Mouse (Mus musculus) monocyte, adult 2 months (primary cell): ENCODE data around the gene Emc7.
A peak's percentile ranks its signal among the peaks of the same experiment; 100 is the strongest.

ENCODE experiments used
- DNase-seq, 2 experiments: peaks; one replicate each; pipeline ENCODE4 v3.0.0; 2022; ENCODE audit warnings: low spot score in 2 of 2, low read depth in 1 of 2

Emc7 gene

DNA sequence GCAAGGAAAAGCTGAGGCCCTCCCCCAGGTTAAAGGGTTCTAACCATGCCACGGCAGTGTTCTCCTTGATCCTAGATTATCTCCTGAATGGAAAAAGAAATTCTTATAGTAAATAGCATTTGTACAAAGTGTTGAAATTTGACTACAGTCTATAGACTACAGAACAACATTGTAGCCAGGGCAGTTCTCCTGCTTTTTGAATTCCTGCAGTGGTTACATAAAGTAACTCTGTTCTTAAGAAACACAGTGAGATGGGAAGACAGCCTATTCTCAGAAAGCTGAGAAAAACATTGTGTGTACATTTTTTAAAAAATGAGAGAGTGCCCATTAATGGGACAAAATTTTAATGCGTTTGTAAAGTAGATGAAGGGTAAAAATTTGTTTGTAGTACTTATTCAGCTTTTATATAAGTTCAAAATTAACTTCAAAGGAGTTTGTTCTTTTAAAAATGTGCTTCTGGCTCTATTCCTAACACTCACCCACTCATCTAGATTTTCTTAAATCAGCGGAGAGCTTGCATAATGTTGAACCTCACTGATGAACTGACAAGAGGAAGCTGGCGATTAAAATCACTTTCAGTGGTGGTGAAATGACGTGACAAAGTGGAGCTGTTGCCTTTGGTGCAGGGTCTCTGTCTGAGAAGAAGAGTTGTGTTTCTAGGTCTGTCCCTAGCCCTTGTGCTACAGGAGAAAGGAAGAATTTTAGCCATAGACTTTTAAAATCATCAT is 20.4 kb downstream of the Emc7 start:
- no peak for DNase-seq

DNA sequence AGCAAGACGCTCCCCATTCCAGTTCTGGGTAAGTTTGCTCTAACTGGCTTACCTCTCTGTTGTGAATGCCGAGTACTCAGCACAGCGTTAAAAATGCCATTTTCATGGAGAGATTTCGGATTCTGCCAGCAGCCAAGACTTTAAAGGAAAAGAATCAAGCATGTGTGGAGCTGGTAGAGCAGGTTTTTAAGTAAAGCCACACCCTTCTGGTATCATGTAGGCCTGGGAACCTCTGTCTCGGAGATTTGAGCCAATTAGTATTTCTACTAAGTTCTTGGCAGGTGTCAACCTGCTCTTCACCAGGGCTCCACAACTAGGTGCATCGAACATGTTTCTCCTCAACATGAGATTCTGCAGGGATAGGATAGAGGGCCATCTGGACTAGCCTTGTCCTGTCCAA is 21.8 kb downstream of the Emc7 start:
- DNase-seq, result no peak

DNA sequence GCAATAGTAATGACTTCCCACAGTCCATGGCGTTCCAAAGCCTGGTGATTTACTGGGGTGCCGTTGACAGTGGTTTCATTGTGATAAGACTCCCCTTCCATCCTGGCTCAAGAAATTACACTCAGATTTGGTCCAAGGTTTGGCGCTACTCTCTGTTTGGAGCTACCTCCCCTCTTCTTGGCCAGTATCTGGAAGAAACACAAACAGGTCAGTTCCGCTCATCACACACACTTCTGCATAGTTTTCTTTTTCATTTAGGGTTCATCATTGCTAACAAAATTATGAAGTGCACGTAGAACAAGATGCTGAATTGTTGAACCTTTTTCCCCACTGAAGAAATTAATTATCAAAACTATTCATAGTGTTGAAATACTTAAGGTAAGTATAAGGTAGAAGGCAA is 25.9 kb downstream of the Emc7 start, which contains the start of gene Chrm5:
TSS of gene Chrm5 (minus strand) at position 101 of the 400 bp plus-strand sequence.
- DNase-seq, result no peak

- DNase-seq, result no peak
Measured at GRCm38 (mm10) chr2:112481564-112481963, 26.8 kb downstream of the Emc7 start.

DNA sequence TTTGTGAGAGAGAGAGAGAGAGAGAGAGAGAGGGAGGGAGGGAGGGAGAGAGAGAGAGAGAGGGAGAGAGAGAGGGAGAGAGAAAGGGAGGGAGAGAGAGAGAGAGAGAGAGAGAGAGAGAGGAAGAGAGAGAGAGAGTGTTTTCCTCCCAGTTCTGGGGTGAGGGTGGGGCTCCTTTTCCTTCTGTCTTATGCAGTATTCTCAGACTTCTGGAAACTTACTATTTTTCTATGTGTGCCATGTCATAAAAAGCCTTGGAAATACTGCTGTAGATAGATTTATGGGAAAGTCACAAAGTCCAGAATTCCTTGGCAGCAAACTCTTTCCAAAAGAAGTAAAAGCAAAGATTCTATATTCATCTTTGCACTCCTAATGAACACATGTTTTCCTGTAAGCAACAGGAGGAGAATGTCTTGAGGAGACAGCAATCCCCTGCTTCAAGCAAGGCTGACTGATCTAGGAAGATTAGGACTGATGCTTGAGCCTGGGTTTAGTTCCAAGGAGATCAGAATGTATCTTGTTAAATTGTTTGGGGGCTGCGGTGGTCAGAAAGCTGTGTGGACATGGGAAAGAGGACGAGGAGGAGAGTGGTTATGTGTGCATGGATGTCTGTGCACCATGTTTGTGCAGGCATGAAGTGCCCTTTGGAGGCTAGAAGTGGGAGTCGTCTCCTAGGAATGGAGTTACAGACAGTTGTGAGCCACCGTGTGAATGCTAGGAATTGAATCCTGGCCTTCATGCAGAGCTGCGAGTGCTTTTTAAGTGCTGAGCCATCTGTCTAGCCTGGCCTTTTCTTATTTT is 27.9 kb downstream of the Emc7 start:
- DNase-seq, result no peak

DNA sequence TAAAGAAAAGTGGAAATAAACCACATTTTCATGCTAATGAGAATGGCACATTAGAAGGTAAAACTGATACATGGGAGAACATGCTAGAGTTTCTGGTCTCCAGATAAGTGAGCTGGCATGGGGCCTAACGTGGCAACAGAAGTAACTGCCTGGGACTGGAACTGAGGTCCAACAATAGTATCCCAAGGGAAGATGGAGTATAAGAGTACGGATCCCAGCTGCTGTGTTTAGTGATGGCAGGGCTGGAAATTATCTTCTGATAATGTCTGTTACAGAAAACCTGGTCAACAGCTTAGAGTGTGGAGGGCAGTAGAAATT is 28.5 kb downstream of the Emc7 start:
- DNase-seq, result no peak

DNA sequence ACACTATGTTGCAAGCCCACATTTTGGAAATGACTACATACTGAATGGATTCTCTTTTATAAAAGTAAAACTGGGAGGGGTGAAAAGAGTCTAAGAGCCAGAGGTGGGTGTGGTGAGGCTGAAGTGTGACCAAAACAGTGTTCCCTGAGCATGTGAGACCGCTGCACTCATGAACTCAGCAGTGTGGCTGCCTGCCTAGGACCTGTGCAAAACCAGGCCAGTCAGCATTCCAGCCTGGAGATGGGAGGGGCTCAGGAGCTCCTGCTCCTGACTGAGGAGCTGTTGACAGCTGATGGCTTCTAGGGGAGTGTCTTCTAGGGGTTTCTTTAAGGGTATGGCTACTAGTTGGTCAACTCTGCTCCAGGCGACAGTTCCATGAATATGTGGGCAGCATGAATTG is 30.1 kb downstream of the Emc7 start:
- DNase-seq, result no peak

DNA sequence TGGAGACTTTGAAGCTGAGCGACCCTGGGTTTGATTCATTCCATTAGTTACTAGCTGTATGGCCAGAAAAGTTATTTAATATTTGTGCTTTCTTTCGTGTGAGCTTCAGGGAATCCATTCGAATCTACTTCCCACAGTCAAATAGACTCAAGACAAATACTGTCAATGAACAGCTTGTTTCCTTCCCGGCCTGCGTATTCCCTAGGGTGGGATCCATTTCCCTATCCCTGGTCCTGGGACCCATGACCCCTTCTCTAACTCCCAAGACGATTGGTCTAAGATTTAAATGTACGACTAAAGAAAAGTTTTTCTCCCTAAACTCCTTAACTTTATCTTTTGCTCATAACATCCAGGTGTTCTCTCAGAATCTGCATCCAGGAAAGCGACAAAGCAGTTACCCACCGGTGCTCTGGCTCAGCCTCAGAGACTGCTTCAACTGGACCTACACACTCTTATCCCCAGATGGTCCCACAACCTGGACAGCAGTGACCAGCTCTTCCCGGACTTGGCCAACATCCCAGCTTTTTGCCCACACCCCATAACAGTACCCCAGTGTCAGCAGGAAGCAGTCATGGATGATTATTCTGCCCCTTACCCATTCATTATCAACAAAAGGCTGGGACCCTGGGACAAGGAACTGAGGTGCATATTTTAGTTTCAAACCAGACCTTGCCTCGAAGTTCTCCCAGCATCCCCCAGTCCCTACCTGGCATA is 35.8 kb downstream of the Emc7 start:
- DNase-seq, result no peak

GRCm38 (mm10) chr2:112491629-112492028 is 36.8 kb downstream of the Emc7 start:
- DNase-seq, result no peak

GRCm38 (mm10) chr2:112492431-112492855 is 37.6 kb downstream of the Emc7 start:
- no peak for DNase-seq

GRCm38 (mm10) chr2:112492856-112493538 is 38.2 kb downstream of the Emc7 start, which contains the start of gene Aven:
TSS of gene Aven (plus strand) at chr2:112492964.
- DNase-seq, result peak; percentile 12 to 59

DNA sequence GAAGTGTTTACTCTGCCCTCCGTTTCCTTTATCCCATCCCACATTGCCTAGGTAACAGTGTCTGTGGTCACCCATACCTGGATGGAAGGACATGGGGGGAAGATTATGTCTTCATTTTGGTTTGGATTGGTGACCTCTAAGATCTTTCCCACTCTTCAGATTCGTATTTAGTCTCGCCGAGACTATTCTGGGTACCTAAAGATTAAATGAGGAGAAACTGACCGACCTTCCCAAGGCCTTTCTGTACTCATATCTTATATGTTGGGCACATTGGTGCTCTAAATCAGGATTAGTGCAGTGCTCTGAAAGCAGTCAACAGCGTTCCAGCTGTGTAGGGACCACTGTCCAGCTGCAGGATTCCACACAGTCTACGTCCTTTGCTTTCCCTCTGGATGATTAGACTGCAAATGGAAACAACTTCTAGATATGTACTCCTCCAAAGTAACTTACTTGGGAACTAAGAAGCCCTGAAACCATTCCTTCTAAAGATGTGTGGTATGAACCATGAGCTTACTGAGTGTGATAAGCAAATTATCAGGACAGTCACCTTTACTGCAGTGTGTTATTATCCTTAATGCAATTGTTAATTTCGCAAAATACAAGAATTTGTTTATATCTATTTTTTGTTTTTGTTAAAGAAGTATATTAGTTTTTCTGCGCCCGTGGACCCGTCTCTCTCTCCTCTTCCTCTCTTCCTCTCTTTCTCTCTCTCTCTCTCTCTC is 38.9 kb downstream of the Emc7 start:
- no peak for DNase-seq

DNA sequence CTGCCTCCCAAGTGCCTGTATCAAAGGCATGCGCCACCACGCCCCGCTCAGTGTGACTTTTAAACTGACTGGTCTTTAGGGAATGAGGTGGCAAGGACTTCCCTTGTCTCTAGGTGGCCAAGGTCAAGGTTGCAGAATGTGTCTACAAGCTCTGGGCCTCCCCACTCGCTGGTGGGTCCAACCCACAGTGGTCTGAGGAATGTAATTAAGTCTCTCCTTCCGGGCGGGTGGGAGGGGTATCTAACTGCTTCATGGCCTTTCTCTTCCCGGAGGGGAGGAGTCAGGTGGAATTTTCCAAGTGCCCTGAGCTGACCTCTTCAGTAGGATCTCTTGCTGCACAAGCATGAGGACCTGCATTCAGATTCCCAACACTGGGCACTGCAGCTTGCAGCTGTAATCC is 43.1 kb downstream of the Emc7 start:
- DNase-seq, result no peak

DNA sequence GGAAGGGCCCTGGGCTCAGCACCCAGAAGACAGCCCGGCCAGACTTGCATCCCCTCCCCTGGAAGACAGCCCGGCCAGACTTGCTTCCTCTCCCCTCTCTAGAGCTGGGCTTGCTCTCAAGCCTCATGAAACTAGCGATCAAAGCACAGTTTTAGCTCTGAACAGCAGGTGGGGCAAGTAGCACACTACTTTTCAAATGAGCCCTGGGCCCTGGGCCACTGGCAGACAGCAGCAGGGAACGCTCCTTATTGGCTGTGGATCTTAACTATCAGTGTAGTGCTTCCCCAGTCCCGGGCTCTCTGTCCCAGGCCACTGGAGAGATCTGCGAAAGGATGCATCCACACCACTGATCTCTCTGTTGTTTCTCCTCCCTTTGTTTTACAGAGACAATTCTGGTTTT is 46.4 kb downstream of the Emc7 start:
- DNase-seq, result no peak

- no peak for DNase-seq
Measured at GRCm38 (mm10) chr2:112503978-112504377, 49.2 kb downstream of the Emc7 start.

- no peak for DNase-seq
Measured at GRCm38 (mm10) chr2:112506841-112507435, 52.1 kb downstream of the Emc7 start.

DNA sequence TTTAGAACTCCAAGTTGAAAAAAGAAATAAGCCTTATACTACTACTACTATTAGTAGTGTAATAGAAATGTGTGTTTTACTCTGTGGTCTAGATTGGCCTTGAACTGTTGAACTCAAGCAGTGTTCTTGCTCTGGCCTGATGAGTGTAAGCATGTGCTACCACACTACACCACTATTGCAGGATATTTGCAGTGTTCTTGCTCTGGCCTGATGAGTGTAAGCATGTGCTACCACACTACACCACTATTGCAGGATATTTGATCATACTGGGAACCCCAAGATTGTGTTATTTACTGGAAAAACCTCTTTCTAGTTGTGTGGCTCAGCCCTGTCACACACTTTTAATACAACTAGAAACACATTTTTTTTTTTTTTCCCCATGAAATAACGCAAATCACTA is 52.6 kb downstream of the Emc7 start:
- no peak for DNase-seq

GRCm38 (mm10) chr2:112510140-112510539 is 55.3 kb downstream of the Emc7 start:
- no peak for DNase-seq

- DNase-seq, result no peak
Measured at GRCm38 (mm10) chr2:112513036-112513435, 58.2 kb downstream of the Emc7 start.

- no peak for DNase-seq
Measured at GRCm38 (mm10) chr2:112516728-112517127, 61.9 kb downstream of the Emc7 start.
